Mouse (Mus musculus) lung, postnatal 0 days (tissue): ENCODE measurements around the gene Xpnpep3.

Source experiments
- CTCF ChIP-seq: IDR thresholded peaks from 2 replicates; pipeline ENCODE4 v1.5.1; 2016; ENCODE audit warnings: antibody characterized with exemption, mild to moderate bottlenecking
- EP300 ChIP-seq: IDR thresholded peaks from 2 replicates; pipeline ENCODE4 v1.6.1; 2016; ENCODE audit warnings: antibody characterized with exemption, mild to moderate bottlenecking, control low read depth

DNA sequence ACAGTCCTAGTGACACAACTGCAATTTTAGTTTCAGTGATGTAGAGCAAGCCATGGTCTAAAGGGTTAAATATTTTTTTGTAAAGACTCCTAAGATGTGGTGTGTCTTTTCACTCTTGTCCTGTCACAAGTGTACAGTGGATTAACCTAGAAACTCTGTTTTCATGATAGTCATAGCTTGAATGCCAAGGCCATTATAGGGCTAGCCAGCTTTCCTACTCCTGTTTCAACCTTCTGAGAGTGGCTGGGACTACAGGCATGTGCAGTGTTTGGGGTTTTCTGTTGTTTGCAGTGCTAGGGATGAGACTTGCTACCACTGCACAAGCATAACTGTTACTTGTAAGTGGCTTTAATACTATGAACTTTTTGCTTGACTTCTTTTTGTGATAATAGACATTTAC is 39.3 kb downstream of the Xpnpep3 start:
- no peak for TF ChIP-seq CTCF
- TF ChIP-seq EP300 = no peak
